Comparison of ENCODE assay signal across 15 mouse cellular contexts in the genomic region with DNA sequence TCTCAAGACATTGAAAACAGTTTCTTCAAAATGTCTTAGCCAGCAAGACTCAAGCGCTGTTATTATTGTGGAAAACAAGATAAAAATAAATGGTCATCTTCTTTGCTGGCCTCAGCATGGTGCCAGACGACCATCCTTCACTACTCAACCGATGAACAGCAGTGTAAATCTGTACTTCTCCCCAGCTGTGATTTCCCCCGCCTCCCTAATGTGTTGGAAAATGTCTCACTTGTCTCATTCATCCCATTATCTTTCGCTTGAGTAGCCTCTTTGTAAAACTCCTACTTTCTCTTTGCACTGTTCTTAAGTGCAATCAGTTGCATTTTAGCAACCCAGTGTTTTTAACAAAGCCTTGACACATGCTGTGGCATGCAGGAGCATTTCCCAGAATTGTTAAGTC. TPM values are rescaled to one million over a fixed set of nuclear protein-coding genes. Genes with fewer than 3 reads are reported as not detected.
A peak's percentile ranks its signal among the peaks of the same experiment; 100 is the strongest.
DNase-seq lines count a peak whose midpoint lies in the region; ATAC-seq and TF ChIP-seq lines count a peak whose summit lies in the region.
"Had no signal": no experiment of that assay in that cellular context is flagged by ENCODE, and none has a peak within 500 bp of the region (broad histone marks: within the 10 kb centered on the region; RNA-seq: fewer than 3 reads in every experiment).

No protein-coding gene starts in this region.

- intact Hi-C loops in heart, adult 2 months (cut with DNase I), result no loop called here

- H3K36me3 ChIP-seq in embryonic facial prominence, embryonic 11.5 days (replicated peaks; ENCODE audit: control insufficient read depth, insufficient read depth, low read depth, low read length), result no peaks in the 10 kb centered on the region
- no peaks in the 10 kb centered on the region for H3K36me3 ChIP-seq in embryonic facial prominence, embryonic 10.5 days (replicated peaks)
- H3K36me3 ChIP-seq in testis, adult 2 months (ENCODE audit: control insufficient read depth, insufficient read depth, low read length), result no peaks in the 10 kb centered on the region
- no peaks in the 10 kb centered on the region for H3K36me3 ChIP-seq in forebrain, embryonic 15.5 days
- H3K36me3 ChIP-seq in heart, adult 2 months (ENCODE audit: control insufficient read depth, insufficient read depth, low read length), result no peaks in the 10 kb centered on the region
- no peaks in the 10 kb centered on the region for H3K36me3 ChIP-seq in intestine, embryonic 16.5 days (ENCODE audit: control insufficient read depth, insufficient read depth, low read length)
- H3K36me3 ChIP-seq: stomach, embryonic 15.5 days had no signal

- no peak for TF ChIP-seq CTCF in testis, adult 2 months (IDR thresholded peaks at IDR 0.05; ENCODE audit: control insufficient read depth, insufficient read depth, insufficient replicate concordance, low read depth, low read length)
- no peak for TF ChIP-seq CTCF in heart, adult 2 months (IDR thresholded peaks at IDR 0.05)

- no peaks in the 10 kb centered on the region for H3K27me3 ChIP-seq in embryonic facial prominence, embryonic 11.5 days (ENCODE audit: control insufficient read depth, insufficient read depth, low read length)
- H3K27me3 ChIP-seq in embryonic facial prominence, embryonic 10.5 days (replicated peaks; ENCODE audit: low read depth, poor library complexity, severe bottlenecking), result no peaks in the 10 kb centered on the region
- H3K27me3 ChIP-seq in testis, adult 2 months (ENCODE audit: control insufficient read depth, insufficient read depth, low read length), result no peaks in the 10 kb centered on the region
- no peaks in the 10 kb centered on the region for H3K27me3 ChIP-seq in forebrain, embryonic 15.5 days
- no peaks in the 10 kb centered on the region for H3K27me3 ChIP-seq in heart, adult 2 months (ENCODE audit: control insufficient read depth, insufficient read depth, low read length)
- H3K27me3 ChIP-seq in intestine, embryonic 16.5 days (replicated peaks; ENCODE audit: control insufficient read depth, insufficient read depth, low read length), result no peaks in the 10 kb centered on the region
- H3K27me3 ChIP-seq: stomach, embryonic 15.5 days had no signal

- H3K27ac ChIP-seq in embryonic facial prominence, embryonic 11.5 days (replicated peaks; ENCODE audit: low read depth, low read length), result no peak overlapping the region
- H3K27ac ChIP-seq in embryonic facial prominence, embryonic 10.5 days (replicated peaks), result no peak overlapping the region
- no peak overlapping the region for H3K27ac ChIP-seq in testis, adult 2 months (ENCODE audit: control insufficient read depth, insufficient read depth, low read depth, low read length)
- no peak overlapping the region for H3K27ac ChIP-seq in forebrain, embryonic 15.5 days (replicated peaks)
- H3K27ac ChIP-seq in heart, adult 2 months, result no peak overlapping the region
- no peak overlapping the region for H3K27ac ChIP-seq in intestine, embryonic 16.5 days (ENCODE audit: low read length)
- H3K27ac ChIP-seq: macrophage; stomach, embryonic 15.5 days had no signal

- no peak overlapping the region for H3K9ac ChIP-seq in embryonic facial prominence, embryonic 11.5 days (replicated peaks; ENCODE audit: low read length)
- H3K9ac ChIP-seq in forebrain, embryonic 15.5 days (replicated peaks), result no peak overlapping the region
- H3K9ac ChIP-seq in heart, adult 2 months (ENCODE audit: low read depth, low read length), result no peak overlapping the region
- H3K9ac ChIP-seq in intestine, embryonic 16.5 days (ENCODE audit: low read depth, low read length), result no peak overlapping the region
- H3K9ac ChIP-seq: liver, postnatal 0 days; stomach, embryonic 15.5 days had no signal

- 47% methylated on average over 5 of the region's 5 CpGs for WGBS in embryonic facial prominence, embryonic 11.5 days
- WGBS in embryonic facial prominence, embryonic 10.5 days, result 45% methylated on average over 5 of the region's 5 CpGs
- WGBS in forebrain, embryonic 15.5 days, result 3% methylated on average over 5 of the region's 5 CpGs
- WGBS in heart, adult 2 months, result 43% methylated on average over 5 of the region's 5 CpGs
- 52% methylated on average over 5 of the region's 5 CpGs for WGBS in intestine, embryonic 16.5 days

- H3K79me2 ChIP-seq in heart, adult 2 months (replicated peaks; ENCODE audit: control insufficient read depth, insufficient read depth, low read length), result no peaks in the 10 kb centered on the region

- no peak for TF ChIP-seq POLR2A in testis, adult 2 months (IDR thresholded peaks at IDR 0.05; ENCODE audit: control insufficient read depth, low read depth, low read length)
- no peak for TF ChIP-seq POLR2A in heart, adult 2 months (IDR thresholded peaks at IDR 0.05; ENCODE audit: insufficient read depth, low read depth, low read length)

- H3K4me1 ChIP-seq in embryonic facial prominence, embryonic 11.5 days (ENCODE audit: control insufficient read depth, insufficient read depth, low read length), result no peaks in the 10 kb centered on the region
- H3K4me1 ChIP-seq in embryonic facial prominence, embryonic 10.5 days, result 0 out of 2 replicates have a peak, but pooled peaks cover 2% of the 10 kb centered on the region
- no peaks in the 10 kb centered on the region for H3K4me1 ChIP-seq in testis, adult 2 months (ENCODE audit: control insufficient read depth, insufficient read depth, low read length)
- 0 out of 2 replicates have a peak, but pooled peaks cover 5% of the 10 kb centered on the region for H3K4me1 ChIP-seq in forebrain, embryonic 15.5 days
- no peaks in the 10 kb centered on the region for H3K4me1 ChIP-seq in heart, adult 2 months (ENCODE audit: control insufficient read depth, insufficient read depth, low read length)
- H3K4me1 ChIP-seq in intestine, embryonic 16.5 days (ENCODE audit: control insufficient read depth, insufficient read depth, low read length), result no peaks in the 10 kb centered on the region

- no peak for TF ChIP-seq EP300 in heart, adult 2 months (IDR thresholded peaks at IDR 0.05; ENCODE audit: insufficient read depth, low read depth, low read length)

- H3K9me3 ChIP-seq in embryonic facial prominence, embryonic 11.5 days (replicated peaks; ENCODE audit: control insufficient read depth, low read length), result no peaks in the 10 kb centered on the region
- no peaks in the 10 kb centered on the region for H3K9me3 ChIP-seq in embryonic facial prominence, embryonic 10.5 days
- no peaks in the 10 kb centered on the region for H3K9me3 ChIP-seq in forebrain, embryonic 15.5 days
- H3K9me3 ChIP-seq in intestine, embryonic 16.5 days (ENCODE audit: control insufficient read depth, low read length), result no peaks in the 10 kb centered on the region
- H3K9me3 ChIP-seq: stomach, embryonic 15.5 days had no signal

- no peak for ATAC-seq in embryonic facial prominence, embryonic 11.5 days (replicated peaks; ENCODE audit: insufficient number of reproducible peaks, low FRiP score, low TSS enrichment, low read depth)
- ATAC-seq in forebrain, embryonic 15.5 days (replicated peaks), result 0 out of 2 replicates have a peak, but pooled peaks have one; percentile 48
- no peak for ATAC-seq in intestine, embryonic 16.5 days
- ATAC-seq: liver, postnatal 0 days had no signal

- H3K4me2 ChIP-seq in embryonic facial prominence, embryonic 11.5 days (ENCODE audit: low read depth, low read length), result no peak overlapping the region
- H3K4me2 ChIP-seq in forebrain, embryonic 15.5 days (replicated peaks), result no peak overlapping the region
- H3K4me2 ChIP-seq in intestine, embryonic 16.5 days (ENCODE audit: low read depth, low read length), result no peak overlapping the region
- H3K4me2 ChIP-seq: stomach, embryonic 15.5 days had no signal

- DNase-seq in embryonic facial prominence, embryonic 11.5 days (ENCODE audit: low spot score), result peak; percentile 18
- no peak for DNase-seq in embryonic facial prominence, embryonic 10.5 days (ENCODE audit: low spot score)
- no peak for DNase-seq in testis, postnatal 10 days (ENCODE audit: low spot score)
- peak; percentile 81 for DNase-seq in retina, postnatal 1 day
- DNase-seq in heart, adult 2 months, result no peak
- DNase-seq: adrenal gland, postnatal 10 days; kidney, postnatal 10 days; layer of hippocampus, adult 9-11 months; liver, postnatal 0 days had no signal

- no peak overlapping the region for H3K4me3 ChIP-seq in embryonic facial prominence, embryonic 11.5 days (ENCODE audit: low read depth, low read length)
- no peak overlapping the region for H3K4me3 ChIP-seq in embryonic facial prominence, embryonic 10.5 days
- H3K4me3 ChIP-seq in testis, adult 2 months (ENCODE audit: control insufficient read depth, low read depth, low read length), result peak overlapping the region; percentile 65; the same call in 1 of the 2 replicates
- H3K4me3 ChIP-seq in forebrain, embryonic 15.5 days, result no peak overlapping the region
- no peak overlapping the region for H3K4me3 ChIP-seq in heart, adult 2 months
- no peak overlapping the region for H3K4me3 ChIP-seq in intestine, embryonic 16.5 days (ENCODE audit: low read length)
- H3K4me3 ChIP-seq: stomach, embryonic 15.5 days had no signal

RNA-seq across cellular contexts. Expression of gene Ankef1, which starts 9.4 kb away (rescaled TPM):
- polyA plus RNA-seq in embryonic facial prominence, embryonic 11.5 days (2014; fragmentation: Nextera tagmentation; extraction: Ambion mirVana), result 0.73 and 1.1 TPM in 2 replicates
- polyA plus RNA-seq in embryonic facial prominence, embryonic 10.5 days (2016; fragmentation: Nextera tagmentation; extraction: Ambion mirVana), result 0.46 and 0.57 TPM in 2 replicates
- polyA plus RNA-seq in testis, adult 2 months (2012; rRNA removed), result 184 and 257 TPM in 2 replicates
- 0.82 and 1.0 TPM in 2 replicates for polyA plus RNA-seq in forebrain, embryonic 15.5 days (2015; fragmentation: Nextera tagmentation; extraction: Ambion mirVana)
- total RNA-seq in heart, adult 2 months (2021), result under 1 TPM; 0.36 to 0.39 TPM
- polyA plus RNA-seq in heart, adult 2 months (2012; rRNA removed), result 1.2 and 1.7 TPM in 2 replicates
- 0.13 and 0.18 TPM in 2 replicates for polyA plus RNA-seq in intestine, embryonic 16.5 days (2015; fragmentation: Nextera tagmentation; extraction: Ambion mirVana)
- total RNA-seq: granulocyte monocyte progenitor cell, adult 5-6 weeks had no signal
- polyA plus RNA-seq: liver, postnatal 0 days; macrophage had no signal

Comparison
In these comparisons a context has a peak if more than half of its experiments do, and no peak if none do; other contexts are left out.
1. DNase-seq: peak in embryonic facial prominence, embryonic 11.5 days (single experiment) and retina, postnatal 1 day (single experiment); none in embryonic facial prominence, embryonic 10.5 days (single experiment), testis, postnatal 10 days (single experiment) and heart, adult 2 months (0 of 2).
2. RNA of gene Ankef1, which starts 9.4 kb away (polyA plus RNA-seq): 184 to 257 TPM in testis, adult 2 months; 1.2 to 1.7 TPM in heart, adult 2 months, 0.82 to 1.0 TPM in forebrain, embryonic 15.5 days, 0.73 to 1.1 TPM in embryonic facial prominence, embryonic 11.5 days, 0.46 to 0.57 TPM in embryonic facial prominence, embryonic 10.5 days and 0.13 to 0.18 TPM in intestine, embryonic 16.5 days; every median in the first group is over 10 times any median in the second.